Mouse (Mus musculus): Measurements from ENCODE around the gene Sipa1l2. TPM values are rescaled to one million over a fixed set of nuclear protein-coding genes. Genes with fewer than 3 reads are reported as not detected.
A peak's percentile ranks its signal among the peaks of the same experiment; 100 is the strongest.

The Sipa1l2 gene
- polyA plus RNA-seq, 1 experiment from 2014 or later, result 26.5 TPM

DNA sequence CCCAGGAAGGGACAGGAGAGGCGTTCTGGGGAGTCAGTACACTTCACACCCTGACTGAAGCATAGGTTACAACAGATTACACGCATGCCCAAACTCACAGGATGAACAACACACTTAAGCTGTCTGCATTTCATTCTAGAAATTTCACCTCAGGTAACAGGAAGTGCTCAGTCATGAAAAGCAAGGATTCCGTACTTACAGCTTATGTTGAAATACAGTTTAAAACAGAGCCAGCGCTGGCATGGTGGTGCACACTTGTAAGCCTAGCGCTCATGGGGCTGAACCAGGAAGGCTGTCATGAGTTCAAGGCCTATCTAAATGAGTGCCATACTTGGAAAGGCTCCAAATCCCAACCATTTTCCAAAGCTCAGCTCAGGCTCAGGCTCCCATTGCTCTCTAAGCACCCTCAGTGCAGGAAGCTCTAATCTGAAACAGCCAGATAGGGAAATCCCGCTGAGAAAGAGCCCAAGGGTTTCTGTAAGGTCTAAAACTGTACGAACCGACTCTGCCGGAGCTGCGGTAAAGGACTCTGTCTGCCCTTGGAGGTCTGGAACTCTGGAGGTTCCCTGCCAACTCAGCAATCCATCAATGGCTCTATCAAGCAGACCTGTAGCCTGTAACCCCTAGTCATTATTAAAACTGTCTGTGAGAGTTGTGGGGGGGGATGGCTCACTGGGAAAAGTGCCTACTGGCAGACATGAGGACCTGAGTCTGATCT lies 12.1 kb downstream of the Sipa1l2 start:
- Histone ChIP-seq H3K4me3 (no peak overlapping the region), H3K4me2 (no peak overlapping the region), H3K9me3 (no peaks in the 10 kb centered on the region), H3K27me3 (0 out of 2 replicates have a peak, but pooled peaks cover under 1% of the 10 kb centered on the region), H3K9ac (no peak overlapping the region), H3K36me3 (no peaks in the 10 kb centered on the region), H3K27ac (peak overlapping the region; percentile 91; the same call in 1 of the 2 replicates), H3K4me1 (replicated peaks) (peaks cover 70% of the 10 kb centered on the region)
- WGBS, result 66% methylated on average over 10 of the region's 10 CpGs
- no peak for ATAC-seq (ENCODE audit: low FRiP score)

DNA sequence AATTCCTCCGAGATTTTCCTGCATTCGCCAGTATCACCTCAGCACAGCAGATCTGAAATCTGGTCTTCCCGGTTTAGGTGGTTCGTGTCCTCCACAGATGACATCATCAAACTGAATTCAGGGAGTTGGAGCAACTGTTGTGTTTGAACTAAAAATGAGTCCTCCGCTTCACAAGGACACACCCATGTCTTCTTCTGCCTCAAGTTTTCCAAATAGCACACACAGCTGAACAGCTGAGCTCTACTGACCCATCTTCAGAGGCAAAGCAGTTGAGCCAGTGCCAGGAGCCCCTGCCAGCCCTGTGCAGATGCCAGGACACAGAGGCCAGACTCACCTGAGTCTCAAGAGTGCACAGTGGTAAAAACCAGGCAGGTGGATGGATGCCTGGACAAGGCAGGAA lies 12.9 kb downstream of the Sipa1l2 start:
- ATAC-seq (ENCODE audit: low FRiP score), result no peak
- no peak overlapping the region for H3K9ac ChIP-seq
- peaks cover 63% of the 10 kb centered on the region for H3K4me1 ChIP-seq (replicated peaks)
- H3K4me3 ChIP-seq, result no peak overlapping the region
- 90% methylated on average over 5 of the region's 5 CpGs for WGBS
- no peaks in the 10 kb centered on the region for H3K9me3 ChIP-seq
- H3K36me3 ChIP-seq, result no peaks in the 10 kb centered on the region
- no peak overlapping the region for H3K27ac ChIP-seq
- no peak overlapping the region for H3K4me2 ChIP-seq
- no peaks in the 10 kb centered on the region for H3K27me3 ChIP-seq

DNA sequence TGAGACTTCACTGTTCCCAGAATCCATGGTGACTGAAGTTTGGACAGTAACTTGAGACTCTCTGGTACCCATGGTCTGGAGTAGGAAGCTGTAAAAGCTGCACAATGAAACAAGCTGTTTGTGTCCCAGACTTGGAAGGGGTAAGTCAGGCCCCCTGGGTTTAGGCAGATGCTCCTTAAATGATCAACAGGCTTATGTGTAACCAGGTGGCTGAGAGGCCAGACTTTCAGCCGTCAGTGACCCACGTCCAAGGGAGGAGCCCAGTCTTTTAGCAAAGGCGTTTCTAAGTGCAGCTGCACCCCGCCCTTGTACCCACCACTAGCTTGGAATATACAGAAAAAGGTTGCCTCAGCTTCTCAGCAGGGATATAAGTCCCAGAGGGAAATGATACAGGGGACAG lies 19.0 kb downstream of the Sipa1l2 start:
- Histone ChIP-seq H3K4me1 (replicated peaks) (peaks cover 48% of the 10 kb centered on the region), H3K4me2 (no peak overlapping the region), H3K36me3 (no peaks in the 10 kb centered on the region), H3K9me3 (no peaks in the 10 kb centered on the region), H3K27me3 (no peaks in the 10 kb centered on the region), H3K4me3 (no peak overlapping the region), H3K27ac (no peak overlapping the region), H3K9ac (no peak overlapping the region)
- WGBS, result 57% methylated on average over 4 of the region's 4 CpGs
- no peak for ATAC-seq (ENCODE audit: low FRiP score)

DNA sequence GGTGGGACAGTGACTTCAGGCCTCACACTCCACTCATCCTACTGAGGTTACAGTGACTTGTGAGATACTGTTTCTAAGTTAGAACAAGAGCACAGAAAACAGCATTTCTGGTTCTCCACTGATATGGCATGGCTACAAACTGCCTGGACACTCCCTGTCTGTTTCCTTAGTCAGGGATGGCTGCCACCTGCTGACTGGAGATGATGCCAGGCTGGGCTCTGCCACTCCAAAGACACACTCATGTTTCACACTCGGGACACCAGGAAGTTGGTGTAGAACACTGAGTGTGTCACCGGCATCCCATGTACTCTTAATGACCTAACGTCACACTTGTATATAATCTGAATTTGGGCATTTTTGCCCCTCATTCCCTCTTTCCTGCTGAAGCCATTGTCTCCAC lies 22.3 kb downstream of the Sipa1l2 start:
- Histone ChIP-seq H3K4me1 (replicated peaks) (peaks cover 49% of the 10 kb centered on the region), H3K4me2 (no peak overlapping the region), H3K27ac (no peak overlapping the region), H3K27me3 (no peaks in the 10 kb centered on the region), H3K4me3 (no peak overlapping the region), H3K9me3 (no peaks in the 10 kb centered on the region), H3K36me3 (no peaks in the 10 kb centered on the region), H3K9ac (no peak overlapping the region)
- no peak for ATAC-seq (ENCODE audit: low FRiP score)
- WGBS, result 75% methylated on average over 3 of the region's 3 CpGs

DNA sequence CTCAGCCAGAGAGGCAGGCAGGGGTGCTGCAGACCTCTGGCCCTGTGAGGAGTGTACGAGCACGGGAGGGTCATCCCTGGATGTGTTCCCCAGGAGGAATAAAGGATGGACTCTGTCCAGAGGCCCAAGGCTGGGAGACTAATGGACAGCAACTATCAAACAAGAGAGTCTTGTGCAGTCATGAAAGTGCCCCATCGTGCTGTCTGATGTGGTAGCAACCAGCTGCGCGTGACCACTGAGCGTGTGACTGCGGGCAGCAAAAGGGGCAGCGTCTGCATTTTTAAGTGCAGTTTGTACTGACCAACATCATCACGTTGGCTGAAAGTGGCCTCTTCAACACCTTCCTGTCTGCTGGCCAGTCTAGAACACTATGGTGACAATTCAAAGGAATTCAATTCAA lies 23.7 kb downstream of the Sipa1l2 start:
- no peak overlapping the region for H3K4me3 ChIP-seq
- no peak overlapping the region for H3K9ac ChIP-seq
- 94% methylated on average over 9 of the region's 9 CpGs for WGBS
- no peaks in the 10 kb centered on the region for H3K36me3 ChIP-seq
- no peaks in the 10 kb centered on the region for H3K27me3 ChIP-seq
- H3K27ac ChIP-seq, result no peak overlapping the region
- H3K4me1 ChIP-seq (replicated peaks), result peaks cover 55% of the 10 kb centered on the region
- H3K9me3 ChIP-seq, result no peaks in the 10 kb centered on the region
- no peak for ATAC-seq (ENCODE audit: low FRiP score)
- no peak overlapping the region for H3K4me2 ChIP-seq

DNA sequence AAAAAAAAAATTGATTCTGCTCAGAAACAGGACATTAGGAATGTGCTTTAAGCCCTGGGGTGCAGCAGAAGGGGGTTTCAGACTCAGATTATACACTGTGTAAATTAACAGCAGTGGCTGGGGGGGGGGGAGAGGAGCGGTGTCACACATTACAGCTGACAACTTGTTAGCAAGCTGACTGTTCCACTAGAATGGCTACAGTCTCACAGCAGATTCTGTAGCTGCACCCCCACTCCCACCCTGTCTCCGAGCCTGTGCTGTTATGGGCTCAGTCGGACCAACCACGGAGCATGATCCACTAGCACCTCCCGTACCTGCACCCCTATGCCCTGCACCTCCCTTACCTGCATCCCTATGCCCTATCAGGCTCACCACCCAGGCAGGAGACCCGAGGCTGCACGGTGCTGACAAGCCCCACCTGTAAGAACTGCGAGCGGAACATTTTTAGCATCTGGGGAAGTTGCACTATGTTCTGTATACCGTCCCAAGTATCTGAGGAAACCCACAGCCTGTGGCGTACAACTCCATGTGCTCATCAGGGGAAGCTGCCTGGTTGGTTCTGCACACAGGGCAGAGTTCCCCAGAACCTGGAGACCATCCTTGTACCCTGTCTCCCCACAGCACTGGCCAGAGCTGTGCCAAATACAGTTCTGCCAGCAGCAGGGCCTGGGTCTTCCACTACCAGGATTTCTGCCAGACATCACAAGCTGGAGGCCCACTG lies 26.6 kb downstream of the Sipa1l2 start:
- Histone ChIP-seq H3K27me3 (no peaks in the 10 kb centered on the region), H3K4me3 (no peak overlapping the region), H3K9me3 (no peaks in the 10 kb centered on the region), H3K4me2 (no peak overlapping the region), H3K36me3 (no peaks in the 10 kb centered on the region; the same call in 1 of the 2 replicates), H3K27ac (no peak overlapping the region), H3K9ac (peak overlapping the region; percentile 35; the same call in 1 of the 2 replicates), H3K4me1 (replicated peaks) (peaks cover 54% of the 10 kb centered on the region)
- no peak for ATAC-seq (ENCODE audit: low FRiP score)
- 82% methylated on average over 11 of the region's 11 CpGs for WGBS

DNA sequence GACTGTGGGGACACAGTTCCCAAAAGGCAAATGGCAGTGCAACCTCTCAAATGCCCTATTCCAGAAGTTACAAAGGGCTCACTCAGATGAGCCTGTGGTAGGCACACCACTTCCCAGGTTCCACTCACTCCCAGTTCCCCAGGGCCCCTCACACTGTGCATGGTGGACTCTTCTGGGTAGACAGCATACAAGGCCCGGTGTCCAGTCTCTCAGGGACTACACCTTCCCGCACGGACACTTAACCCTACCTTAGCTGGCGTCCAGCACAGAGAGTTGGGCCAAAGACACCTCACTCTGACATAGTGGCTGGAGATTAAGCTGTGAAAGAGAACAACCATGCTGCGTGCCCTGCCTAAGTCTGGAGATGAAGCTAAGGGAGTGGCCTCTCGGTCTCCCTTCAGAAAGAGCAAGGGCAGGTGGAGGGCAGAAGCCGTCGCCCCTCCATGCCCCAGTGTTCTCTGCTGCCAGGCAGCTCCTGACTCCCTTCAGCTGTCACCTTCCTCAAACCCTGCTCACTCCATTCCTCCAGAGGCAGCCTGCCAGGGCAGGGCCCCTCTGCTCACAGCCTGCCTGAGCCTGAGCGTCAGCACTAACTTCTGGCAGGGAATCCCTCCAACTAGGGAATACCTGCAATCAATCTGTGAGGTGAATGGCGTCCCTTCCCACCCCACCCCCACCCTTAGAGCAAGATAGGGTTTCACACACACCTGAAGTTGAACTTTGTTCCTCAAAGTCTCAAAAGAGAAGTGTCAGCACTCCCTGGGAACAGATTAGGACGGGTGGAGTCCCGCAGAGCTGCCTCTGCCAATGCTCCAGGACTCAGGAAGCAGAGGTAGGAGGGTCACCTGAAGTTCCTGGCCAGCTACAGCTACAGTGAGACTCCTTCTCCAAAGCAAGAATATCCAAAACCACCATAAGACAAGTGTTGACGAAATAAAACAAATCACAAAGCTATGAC lies 30.3 kb downstream of the Sipa1l2 start:
- no peak overlapping the region for H3K9ac ChIP-seq
- no peak overlapping the region for H3K4me2 ChIP-seq
- 80% methylated on average over 13 of the region's 13 CpGs for WGBS
- H3K27ac ChIP-seq, result no peak overlapping the region
- H3K36me3 ChIP-seq, result peaks cover 14% of the 10 kb centered on the region
- H3K9me3 ChIP-seq, result no peaks in the 10 kb centered on the region
- no peak overlapping the region for H3K4me3 ChIP-seq
- no peaks in the 10 kb centered on the region for H3K27me3 ChIP-seq
- H3K4me1 ChIP-seq (replicated peaks), result peaks cover 45% of the 10 kb centered on the region
- no peak for ATAC-seq (ENCODE audit: low FRiP score)

DNA sequence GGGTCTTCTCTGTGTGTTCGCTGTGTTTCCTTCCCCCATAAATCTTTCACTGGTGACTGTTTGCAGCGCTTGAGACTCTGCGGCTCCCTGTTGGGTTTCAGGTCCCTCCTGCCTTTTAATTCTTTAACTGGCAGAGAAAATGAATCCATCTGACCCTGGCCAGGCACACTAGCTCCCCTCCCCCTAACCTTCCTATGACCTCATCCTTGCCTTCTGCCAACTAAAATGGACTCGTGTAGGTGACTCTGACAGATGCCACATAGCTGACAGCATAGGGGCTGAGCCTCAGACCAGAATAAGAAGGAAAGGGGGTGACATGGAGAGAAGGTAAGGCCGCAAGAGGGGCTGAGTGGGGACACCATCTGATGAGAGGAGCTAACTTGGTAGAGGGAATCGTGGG lies 31.3 kb downstream of the Sipa1l2 start:
- Histone ChIP-seq H3K36me3 (peaks cover 14% of the 10 kb centered on the region), H3K4me3 (no peak overlapping the region), H3K27me3 (no peaks in the 10 kb centered on the region), H3K4me2 (no peak overlapping the region), H3K9ac (no peak overlapping the region), H3K27ac (no peak overlapping the region), H3K9me3 (no peaks in the 10 kb centered on the region), H3K4me1 (replicated peaks) (peaks cover 51% of the 10 kb centered on the region)
- ATAC-seq (ENCODE audit: low FRiP score), result no peak
- 49% methylated on average over 6 of the region's 6 CpGs for WGBS

DNA sequence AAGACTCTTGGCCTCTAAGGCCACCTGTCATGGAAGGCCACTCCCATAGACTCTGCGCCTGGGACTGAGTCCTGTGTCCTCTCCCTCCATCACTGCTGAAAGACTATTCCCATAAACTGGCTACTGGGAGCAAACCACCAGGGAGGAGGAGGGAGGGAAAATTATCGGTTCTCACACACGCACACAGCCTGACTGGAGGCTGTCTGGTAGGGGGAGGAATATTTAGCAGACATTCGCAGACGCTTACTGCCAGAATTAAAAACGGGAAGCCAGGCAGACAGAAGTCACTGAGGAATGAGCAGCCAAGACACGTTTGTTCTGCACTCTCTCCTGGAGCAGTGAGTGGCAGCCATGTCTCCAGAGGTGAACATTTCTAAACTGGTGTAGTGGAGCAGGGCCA lies 35.9 kb downstream of the Sipa1l2 start:
- Histone ChIP-seq H3K4me3 (no peak overlapping the region), H3K9ac (no peak overlapping the region; the same call in 1 of the 2 replicates), H3K4me1 (replicated peaks) (peaks cover 64% of the 10 kb centered on the region), H3K27me3 (0 out of 2 replicates have a peak, but pooled peaks cover 3% of the 10 kb centered on the region), H3K4me2 (no peak overlapping the region), H3K36me3 (peaks cover 14% of the 10 kb centered on the region), H3K27ac (no peak overlapping the region; the same call in 1 of the 2 replicates), H3K9me3 (no peaks in the 10 kb centered on the region)
- 46% methylated on average over 7 of the region's 7 CpGs for WGBS
- no peak for ATAC-seq (ENCODE audit: low FRiP score)

DNA sequence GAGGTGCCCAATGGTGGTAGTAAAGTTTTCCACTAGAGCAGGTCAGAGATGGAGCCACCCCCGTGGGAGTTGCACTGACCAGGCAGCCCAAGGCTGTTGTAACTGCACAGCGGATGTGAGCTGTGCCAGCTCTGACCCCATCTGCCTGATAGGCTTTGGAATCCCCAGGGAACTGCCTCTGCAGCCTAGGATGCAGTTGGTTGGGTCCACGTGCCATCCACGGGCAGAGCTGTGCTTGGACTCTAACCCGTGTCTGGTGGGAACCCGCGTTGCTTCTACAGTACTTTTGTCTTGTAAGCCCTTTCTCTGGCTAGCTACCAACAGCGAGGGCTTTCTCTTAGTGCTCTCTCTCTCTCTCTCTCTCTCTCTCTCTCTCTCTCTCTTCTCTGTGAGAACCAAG lies 36.7 kb downstream of the Sipa1l2 start:
- H3K9ac ChIP-seq, result 0 out of 2 replicates have a peak overlapping the region, but pooled peaks have one; percentile 29
- H3K27me3 ChIP-seq, result 0 out of 2 replicates have a peak, but pooled peaks cover 3% of the 10 kb centered on the region
- WGBS, result 50% methylated on average over 8 of the region's 8 CpGs
- peak; percentile 18; the same call in 1 of the 2 replicates for ATAC-seq (ENCODE audit: low FRiP score)
- peaks cover 14% of the 10 kb centered on the region for H3K36me3 ChIP-seq
- H3K27ac ChIP-seq, result peak overlapping the region; percentile 58; the same call in 1 of the 2 replicates
- H3K4me1 ChIP-seq (replicated peaks), result peaks cover 64% of the 10 kb centered on the region
- H3K4me3 ChIP-seq, result no peak overlapping the region
- H3K4me2 ChIP-seq, result no peak overlapping the region
- no peaks in the 10 kb centered on the region for H3K9me3 ChIP-seq

DNA sequence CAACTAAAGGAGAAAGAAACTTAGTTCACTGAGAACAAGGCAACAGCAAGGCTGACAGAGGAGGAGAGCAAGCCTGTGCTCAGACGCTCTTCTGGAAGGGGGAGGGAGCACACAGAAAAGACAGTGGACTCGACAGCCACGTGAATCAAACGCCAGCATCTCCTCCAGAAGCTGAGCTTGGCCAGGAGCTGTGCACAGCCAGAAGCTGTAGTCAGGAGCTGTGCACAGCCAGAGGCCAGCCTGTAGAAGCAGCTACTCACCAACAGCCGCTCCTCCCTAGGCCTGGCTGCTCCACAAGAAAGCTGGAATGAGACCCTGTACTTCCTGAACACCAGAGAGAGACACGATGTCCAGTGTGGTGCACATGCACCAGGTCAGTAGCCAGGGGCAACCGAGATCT lies 37.4 kb downstream of the Sipa1l2 start:
- WGBS, result 37% methylated on average over 7 of the region's 7 CpGs
- H3K9me3 ChIP-seq, result no peaks in the 10 kb centered on the region
- ATAC-seq (ENCODE audit: low FRiP score), result no peak
- H3K4me2 ChIP-seq, result no peak overlapping the region
- H3K4me3 ChIP-seq, result no peak overlapping the region
- H3K27me3 ChIP-seq, result 0 out of 2 replicates have a peak, but pooled peaks cover 3% of the 10 kb centered on the region
- peak overlapping the region; percentile 58 for H3K27ac ChIP-seq
- H3K36me3 ChIP-seq, result peaks cover 8% of the 10 kb centered on the region
- H3K4me1 ChIP-seq (replicated peaks), result peaks cover 72% of the 10 kb centered on the region
- no peak overlapping the region for H3K9ac ChIP-seq

DNA sequence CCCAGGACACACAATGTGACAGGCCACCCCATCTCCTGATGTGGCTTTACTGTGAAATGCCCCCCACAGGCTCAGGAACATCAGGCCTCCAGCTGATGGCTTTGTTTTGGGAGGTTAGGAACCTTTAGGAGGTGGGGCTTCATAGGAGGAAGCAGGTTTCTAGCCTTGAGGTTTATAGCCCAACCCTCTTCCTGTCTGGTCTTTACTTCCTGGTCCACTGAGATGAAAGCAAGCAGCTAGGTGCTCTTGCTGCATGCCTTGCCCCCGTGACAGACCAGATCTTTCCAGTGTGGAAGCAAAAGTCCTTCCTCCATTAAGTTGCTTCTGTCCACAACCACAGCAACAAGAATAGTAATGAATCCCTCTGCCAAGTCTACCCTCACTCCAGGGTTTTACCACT lies 38.0 kb downstream of the Sipa1l2 start:
- 68% methylated on average over 1 of the region's 1 CpGs for WGBS
- H3K27ac ChIP-seq, result peak overlapping the region; percentile 58
- 0 out of 2 replicates have a peak, but pooled peaks cover 3% of the 10 kb centered on the region for H3K36me3 ChIP-seq

More for the DNA sequence above, 38.0 kb downstream of the Sipa1l2 start:
- ATAC-seq (ENCODE audit: low FRiP score), result no peak
- H3K4me3 ChIP-seq, result no peak overlapping the region
- no peaks in the 10 kb centered on the region for H3K9me3 ChIP-seq
- no peak overlapping the region for H3K4me2 ChIP-seq
- H3K4me1 ChIP-seq (replicated peaks), result peaks cover 77% of the 10 kb centered on the region
- no peak overlapping the region; the same call in 1 of the 2 replicates for H3K9ac ChIP-seq
- 0 out of 2 replicates have a peak, but pooled peaks cover 3% of the 10 kb centered on the region for H3K27me3 ChIP-seq
